In the genomic region with DNA sequence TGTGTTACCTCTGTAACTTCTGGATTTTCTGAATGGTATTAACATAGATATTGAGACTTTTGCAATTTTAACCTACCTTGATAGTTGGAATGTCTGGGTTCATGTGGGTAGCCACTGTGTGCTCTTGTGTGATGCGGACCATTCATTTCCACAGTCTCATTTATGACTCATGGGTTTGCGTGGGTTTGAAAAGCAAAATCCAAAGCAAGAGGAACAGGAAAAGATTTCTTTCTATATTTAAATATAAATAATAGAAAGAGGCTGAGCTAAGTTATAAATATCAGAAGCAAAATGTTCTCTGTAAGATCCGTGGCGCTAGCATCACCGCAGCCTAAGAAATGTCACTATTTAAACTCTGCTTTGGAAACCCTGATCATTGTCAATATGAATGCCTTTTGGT, we compare ENCODE assay signal across 17 mouse cellular contexts. TPM values are rescaled to one million over a fixed set of nuclear protein-coding genes. Genes with fewer than 3 reads are reported as not detected.
DNase-seq lines count a peak whose midpoint lies in the region.
"Had no signal": no experiment of that assay in that cellular context is flagged by ENCODE, and none has a peak within 500 bp of the region (broad histone marks: within the 10 kb centered on the region; RNA-seq: fewer than 3 reads in every experiment).

No protein-coding gene starts in this region.

- peak; percentile 26 to 56 for DNase-seq in frontal cortex, adult 2 months (ENCODE audit: extremely low spot score in 1 of 2, low spot score in 1 of 2)
- no peak for DNase-seq in frontal cortex, postnatal 10 days (ENCODE audit: low spot score in 2 of 2)
- peak; percentile 18 to 67 for DNase-seq in left cerebral cortex, postnatal 25 days (ENCODE audit: low spot score in 2 of 2)
- DNase-seq in left cerebral cortex, adult 8-10 months (ENCODE audit: low spot score in 2 of 2): no peak
- peak; percentile 15 to 24 for DNase-seq in right cerebral cortex, adult 2 months (ENCODE audit: low spot score in 2 of 2)
- no peak for DNase-seq in right cerebral cortex, postnatal 4 days
- peak; percentile 48 for DNase-seq in telencephalon, adult 2 months (ENCODE audit: low read depth, low spot score)
- no peak for DNase-seq in gastrocnemius, adult 8-10 months (ENCODE audit: low spot score in 2 of 2)
- DNase-seq: adrenal gland, adult 2 months; adrenal gland, postnatal 10 days; adrenal gland, postnatal 25 days; cerebellum, adult 11-12 months; cerebellum, adult 2 months; cerebellum, adult 9-10 months; cerebellum, postnatal 10 days; cerebellum, postnatal 25 days had no signal

- intact Hi-C loops in left cerebral cortex, postnatal 25 days (cut with DNase I): no loop called here

RNA-seq across cellular contexts. Expression of a gene that starts 41.7 kb away (rescaled TPM):
- polyA plus RNA-seq in frontal cortex, adult 2 months (2012; rRNA removed): 11.9 and 12.0 TPM in 2 replicates
- total RNA-seq in left cerebral cortex, postnatal 25 days (2021): 10 to 100 TPM; 15.3 to 15.9 TPM
- total RNA-seq in left cerebral cortex, adult 8-10 months (2022): 10 to 100 TPM; 14.4 to 20.4 (median 16.9) TPM
- total RNA-seq in gastrocnemius, adult 8-10 months (2022): not detected
- total RNA-seq: adrenal gland, adult 2 months had no signal
- polyA plus RNA-seq: C2C12 had no signal

Comparison
In these comparisons a context has a peak if more than half of its experiments do, and no peak if none do; other contexts are left out.
1. DNase-seq: peak in frontal cortex, adult 2 months (2 of 2), left cerebral cortex, postnatal 25 days (2 of 2), right cerebral cortex, adult 2 months (2 of 2) and telencephalon, adult 2 months (single experiment); none in frontal cortex, postnatal 10 days (0 of 2), left cerebral cortex, adult 8-10 months (0 of 2), right cerebral cortex, postnatal 4 days (single experiment) and gastrocnemius, adult 8-10 months (0 of 2).
2. RNA of a gene that starts 41.7 kb away (total RNA-seq): 14.4 to 20.4 TPM in left cerebral cortex, adult 8-10 months and 15.3 to 15.9 TPM in left cerebral cortex, postnatal 25 days; not detected in gastrocnemius, adult 8-10 months; every median in the first group is over 10 times any median in the second.